Mouse (Mus musculus): Measurements from ENCODE around the gene Clk2.
"Not testable (repeated sequence)": the region's sequence is repeated elsewhere in the genome, so short reads cannot be mapped to it uniquely, and the experiment has no call there.

The Clk2 gene

DNA sequence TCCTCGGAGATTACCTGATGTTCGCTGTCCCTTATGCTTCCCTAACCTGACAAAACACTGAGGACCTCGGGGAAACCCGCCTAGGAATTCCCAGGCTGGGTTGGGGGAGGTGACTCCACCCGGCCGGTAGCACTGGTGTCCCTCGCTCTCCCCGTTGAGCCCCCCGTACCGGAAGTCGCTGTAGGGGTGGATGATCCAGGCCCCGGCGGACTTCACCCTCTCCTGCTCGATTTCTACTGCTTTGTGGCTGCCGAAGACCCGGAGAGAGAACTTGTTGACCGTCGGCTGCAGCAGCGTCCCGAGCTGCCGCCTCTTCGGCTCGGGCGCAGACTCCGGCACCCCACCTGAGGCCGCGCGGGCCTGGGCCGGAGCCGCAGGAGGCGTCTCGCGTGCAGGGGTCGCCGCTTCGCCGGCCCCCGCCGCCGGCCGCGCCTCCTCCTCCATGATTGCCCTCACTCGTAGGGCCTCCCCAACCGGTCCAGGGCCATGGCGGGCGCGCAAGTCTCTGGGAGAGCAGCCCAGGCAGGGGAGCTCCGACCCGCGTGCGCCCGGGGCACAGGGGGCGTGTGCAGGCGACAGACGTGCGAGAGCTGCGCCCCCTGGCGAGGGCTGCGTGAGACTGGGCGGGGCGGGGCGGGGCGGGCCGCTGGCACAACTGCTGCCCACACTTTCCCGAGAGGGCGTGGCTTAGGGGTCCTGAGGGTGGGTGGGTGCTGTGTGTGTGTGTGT, 4.8 kb upstream of the Clk2 start, which contains the start of gene Hcn3:
Gene Hcn3, minus strand, starts transcription at position 581 of the 729 bp plus-strand sequence.
- peak; percentile 88 for DNase-seq (ENCODE audit: low read depth, low spot score)

- not testable (repeated sequence) for DNase-seq (ENCODE audit: low read depth, low spot score)
Measured at GRCm38 (mm10) chr3:89161207-89161606, 3.4 kb upstream of the Clk2 start.

DNA sequence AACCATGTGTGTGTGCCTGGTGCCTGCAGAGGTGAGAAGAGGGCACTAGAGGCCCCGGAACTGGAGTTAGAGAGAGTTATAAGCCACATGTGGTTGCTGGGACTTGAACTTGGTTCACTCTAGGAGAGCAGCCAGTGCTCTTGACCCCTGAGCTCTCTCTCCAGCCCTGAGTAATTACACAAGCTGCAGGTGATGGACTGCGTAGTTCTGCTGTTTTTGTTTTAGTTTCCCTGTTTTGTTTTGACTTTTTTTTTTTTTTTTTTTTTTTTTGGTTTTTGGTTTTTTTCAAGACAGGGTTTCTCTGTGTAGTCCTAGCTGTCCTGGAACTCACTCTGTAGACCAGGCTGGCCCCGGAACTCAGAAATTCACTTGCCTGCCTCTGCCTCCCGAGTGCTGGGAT, 2.8 kb upstream of the Clk2 start:
- no peak for DNase-seq (ENCODE audit: low read depth, low spot score)

DNA sequence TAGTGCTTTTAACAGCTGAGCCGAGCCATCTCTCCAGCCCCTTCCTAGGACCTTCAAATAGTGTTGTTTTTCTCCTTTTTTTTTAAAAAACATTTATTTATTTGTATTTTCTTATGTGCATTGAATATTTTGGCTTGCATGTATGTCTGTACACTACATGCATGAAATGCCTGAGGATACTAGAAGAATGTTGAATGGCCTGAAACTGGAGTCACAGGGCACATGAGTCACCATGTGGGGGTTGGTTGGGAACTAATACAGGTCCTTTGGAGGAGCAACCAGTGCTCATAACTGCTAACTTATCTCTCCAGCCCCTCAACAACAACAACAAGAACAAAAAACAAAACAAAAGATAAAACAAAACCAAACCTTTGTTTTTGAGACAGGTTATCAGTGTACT, 1.5 kb upstream of the Clk2 start:
- no peak for DNase-seq (ENCODE audit: low read depth, low spot score)

DNA sequence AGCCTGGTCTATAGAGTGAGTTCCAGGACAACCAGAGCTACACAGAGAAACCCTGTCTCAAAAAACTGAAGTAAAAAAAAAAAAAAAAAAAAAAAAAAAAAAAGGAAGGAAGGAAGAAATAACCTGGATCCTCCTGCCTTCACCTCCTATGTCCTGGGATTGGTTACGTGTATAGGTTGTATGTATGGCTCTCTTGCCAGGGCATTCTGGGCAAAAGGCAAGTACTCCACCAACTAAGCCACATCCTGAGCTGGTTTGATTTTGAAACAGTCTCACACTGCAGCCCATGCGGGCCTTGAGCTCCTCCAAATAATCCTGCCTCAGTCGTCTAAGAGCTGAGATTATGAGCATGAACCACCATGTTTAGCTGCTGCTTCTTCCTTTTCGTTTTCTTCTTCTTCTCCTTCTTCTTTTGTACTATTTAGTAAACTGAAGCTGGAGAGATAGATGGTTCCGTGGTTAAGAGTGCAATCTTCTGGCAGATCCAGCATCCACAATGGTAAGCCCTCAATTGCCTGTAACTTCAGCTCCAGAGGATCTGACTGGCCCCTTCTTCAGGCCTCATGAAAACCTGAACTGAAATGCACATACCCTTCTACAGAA, 851 bp upstream of the Clk2 start:
- DNase-seq (ENCODE audit: low read depth, low spot score): no peak

DNA sequence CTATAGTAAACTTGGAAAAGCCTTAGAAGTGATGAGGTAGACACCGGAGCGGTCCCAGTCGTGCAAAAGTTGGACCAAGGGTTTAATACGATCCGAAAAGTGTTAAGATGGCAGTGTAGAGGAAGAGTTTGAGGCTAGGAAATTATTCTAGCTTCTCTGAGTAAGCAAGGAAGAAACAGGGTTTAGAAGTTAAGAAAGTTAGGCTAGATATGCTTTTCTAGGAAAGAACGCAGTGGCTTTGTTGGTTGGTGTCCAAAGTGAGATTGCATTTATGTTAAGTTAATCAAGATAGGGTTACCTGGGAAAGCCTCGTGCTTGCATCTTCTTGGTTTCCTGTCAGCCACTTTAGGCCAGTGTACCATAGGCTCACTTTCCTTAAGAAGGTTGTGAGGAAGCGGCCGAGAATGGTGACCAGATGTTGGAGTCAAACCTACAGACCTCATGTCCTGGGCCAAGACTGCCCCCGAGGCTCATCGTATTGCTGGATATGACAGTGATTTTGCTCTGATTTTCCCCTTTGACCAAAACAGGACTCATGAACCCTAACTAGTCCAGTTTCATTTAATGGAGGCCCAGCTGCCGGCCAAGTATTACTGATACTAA, 774 bp downstream of the Clk2 start:
- DNase-seq (ENCODE audit: low read depth, low spot score): no peak

DNA sequence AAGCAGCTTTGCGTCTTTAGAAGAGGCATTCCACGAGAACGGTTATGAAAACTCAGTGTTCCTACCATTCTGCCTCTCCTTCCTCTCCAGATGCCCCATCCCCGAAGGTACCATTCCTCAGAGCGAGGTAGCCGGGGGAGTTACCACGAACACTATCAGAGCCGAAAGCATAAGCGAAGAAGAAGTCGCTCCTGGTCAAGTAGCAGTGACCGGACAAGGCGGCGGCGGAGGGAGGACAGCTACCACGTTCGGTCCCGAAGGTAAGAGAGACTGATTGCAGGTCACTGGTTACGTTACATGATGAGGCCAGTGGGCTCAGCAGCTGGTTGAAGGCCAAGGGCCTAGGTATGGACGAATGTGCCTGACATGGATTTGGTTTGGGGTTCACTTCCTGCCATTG, 2.4 kb downstream of the Clk2 start:
- DNase-seq (ENCODE audit: low read depth, low spot score): no peak

DNA sequence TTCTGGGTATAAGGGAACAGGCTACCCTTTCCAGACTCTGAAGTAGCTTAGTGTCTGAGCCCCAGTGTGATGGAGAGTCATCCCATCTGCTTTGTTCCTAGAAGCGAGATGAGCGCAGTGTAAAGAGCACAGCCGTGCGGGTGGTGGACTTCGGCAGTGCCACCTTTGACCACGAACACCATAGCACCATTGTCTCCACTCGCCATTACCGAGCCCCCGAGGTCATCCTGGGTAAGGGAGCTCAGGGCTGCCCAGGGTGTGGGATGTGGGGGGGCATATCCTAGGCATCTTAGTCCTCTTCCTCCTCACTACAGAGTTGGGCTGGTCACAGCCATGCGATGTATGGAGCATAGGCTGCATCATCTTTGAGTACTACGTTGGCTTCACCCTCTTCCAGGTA, 10.2 kb downstream of the Clk2 start:
- DNase-seq (ENCODE audit: low read depth, low spot score): no peak

DNA sequence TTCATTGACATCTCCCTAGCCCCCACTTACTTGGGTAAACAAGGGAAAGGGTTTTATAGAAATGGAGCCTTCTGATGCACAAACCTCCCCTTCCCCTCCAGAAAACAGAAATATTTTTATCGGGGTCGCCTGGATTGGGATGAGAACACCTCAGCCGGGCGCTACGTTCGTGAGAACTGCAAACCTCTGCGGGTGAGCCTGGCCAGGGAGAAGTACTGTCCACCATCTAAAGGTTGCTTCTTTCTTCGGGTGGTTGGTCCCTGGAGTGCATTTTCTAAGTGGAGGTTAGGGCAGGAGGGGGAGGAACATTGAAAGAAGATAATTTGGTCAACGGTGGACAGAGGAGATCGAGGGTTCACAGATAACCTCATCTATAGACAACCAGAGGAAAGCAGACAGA, 10.9 kb downstream of the Clk2 start:
- DNase-seq (ENCODE audit: low read depth, low spot score): no peak

DNA sequence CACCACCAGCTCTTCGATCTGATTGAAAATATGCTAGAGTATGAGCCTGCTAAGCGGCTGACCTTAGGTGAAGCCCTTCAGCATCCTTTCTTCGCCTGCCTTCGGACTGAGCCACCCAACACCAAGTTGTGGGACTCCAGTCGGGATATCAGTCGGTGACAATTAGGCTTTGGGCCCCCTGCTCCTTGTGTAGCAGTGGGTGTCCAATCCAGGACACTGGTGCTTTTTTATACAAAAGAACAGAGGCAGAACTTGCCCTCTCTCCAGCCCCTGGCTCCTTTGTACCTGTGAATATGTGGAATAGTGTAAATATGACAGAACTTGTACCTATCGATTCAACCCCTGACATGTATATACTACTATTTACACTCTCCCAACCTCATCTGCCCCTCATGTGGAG, 11.8 kb downstream of the Clk2 start:
- no peak for DNase-seq (ENCODE audit: low read depth, low spot score)

DNA sequence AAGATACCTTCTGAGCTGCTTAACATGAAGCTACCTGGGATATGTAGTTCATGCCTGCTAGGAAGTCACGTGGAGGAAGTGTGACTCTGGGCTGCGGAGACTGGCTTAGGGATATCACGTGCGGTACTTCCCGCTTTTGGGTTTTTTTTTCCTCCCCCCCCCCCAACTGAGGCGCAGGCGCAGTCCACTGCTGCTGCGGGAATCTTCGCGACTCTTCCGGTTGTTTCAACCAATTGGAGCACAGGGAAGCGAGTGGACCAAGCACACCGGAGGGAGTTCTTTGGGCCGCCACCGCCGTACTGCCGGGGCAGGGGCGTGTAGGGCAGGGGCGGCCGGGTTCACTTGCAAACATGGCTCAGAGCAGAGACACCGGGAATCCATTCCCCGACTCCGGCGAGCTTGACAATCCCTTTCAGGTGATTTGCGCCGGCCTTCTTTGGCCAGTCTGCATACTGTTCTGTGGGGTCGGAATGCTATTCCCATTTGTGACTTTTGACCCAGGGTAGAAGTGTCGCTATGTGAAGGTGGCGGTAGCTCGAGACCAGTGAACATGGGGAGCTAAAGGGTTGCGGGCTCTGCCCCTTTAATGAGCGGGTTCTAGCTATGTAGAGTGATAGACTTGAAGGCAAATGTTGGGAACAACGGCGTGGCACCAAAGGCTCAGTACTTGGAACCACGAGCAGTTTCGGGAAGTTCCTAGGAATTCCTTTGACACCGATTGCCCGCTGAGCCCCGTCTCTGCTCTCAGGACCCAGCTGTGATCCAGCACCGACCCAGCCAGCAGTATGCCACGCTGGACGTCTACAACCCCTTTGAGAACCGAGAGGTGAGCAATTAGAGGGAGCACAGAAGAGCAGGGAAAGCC, 12.9 kb downstream of the Clk2 start, which contains the start of gene Scamp3:
Gene Scamp3, plus strand, starts transcription at position 232 of the 865 bp plus-strand sequence.
- peak; percentile 99 for DNase-seq (ENCODE audit: low read depth, low spot score)

DNA sequence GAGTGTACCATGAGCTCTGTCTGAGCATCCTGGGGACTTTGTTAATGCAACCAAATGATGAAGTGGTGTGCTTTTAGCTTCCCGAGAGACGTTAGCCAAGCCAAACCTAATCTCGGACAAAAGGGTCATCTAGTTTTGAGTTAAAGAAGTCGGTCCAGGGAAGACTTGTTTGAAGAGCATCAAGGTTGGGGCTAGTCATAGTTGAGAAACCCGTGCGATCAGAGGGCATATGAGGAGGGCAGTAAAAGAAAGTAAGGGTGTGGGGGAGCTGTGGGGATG, 13.5 kb downstream of the Clk2 start:
- DNase-seq (ENCODE audit: low read depth, low spot score): no peak

GRCm38 (mm10) chr3:89179056-89179455, 14.5 kb downstream of the Clk2 start:
- DNase-seq (ENCODE audit: low read depth, low spot score): no peak

- no peak for DNase-seq (ENCODE audit: low read depth, low spot score)
Measured at GRCm38 (mm10) chr3:89181749-89182500, 17.3 kb downstream of the Clk2 start.

- no peak for DNase-seq (ENCODE audit: low read depth, low spot score)
Measured at GRCm38 (mm10) chr3:89182531-89183057, 18.0 kb downstream of the Clk2 start.

- peak; percentile 93 for DNase-seq (ENCODE audit: low read depth, low spot score)
Measured at GRCm38 (mm10) chr3:89183058-89183958, 18.7 kb downstream of the Clk2 start, which contains the start of gene Fam189b. Gene Fam189b (plus strand): TSS chr3:89183143.

DNA sequence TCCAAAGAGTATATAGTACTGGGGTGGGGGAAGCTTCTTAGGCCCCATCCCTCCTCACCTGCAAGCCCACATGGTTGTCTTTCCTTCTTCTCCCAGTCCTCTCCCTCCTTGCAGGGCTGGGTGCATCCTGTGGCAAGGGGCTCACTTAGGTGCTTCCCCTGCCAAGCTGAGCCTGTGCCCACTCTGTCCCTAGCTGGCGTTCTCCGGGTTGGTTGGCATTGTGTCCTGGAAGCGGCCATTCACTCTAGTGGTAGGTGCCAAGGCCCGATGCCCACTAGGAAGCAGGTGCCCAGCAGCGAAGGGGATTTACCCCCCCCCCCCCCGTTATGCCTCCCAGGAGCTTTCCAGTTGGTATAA, 19.3 kb downstream of the Clk2 start:
- no peak for DNase-seq (ENCODE audit: low read depth, low spot score)

GRCm38 (mm10) chr3:89187197-89187596, 22.6 kb downstream of the Clk2 start:
- no peak for DNase-seq (ENCODE audit: low read depth, low spot score)

DNA sequence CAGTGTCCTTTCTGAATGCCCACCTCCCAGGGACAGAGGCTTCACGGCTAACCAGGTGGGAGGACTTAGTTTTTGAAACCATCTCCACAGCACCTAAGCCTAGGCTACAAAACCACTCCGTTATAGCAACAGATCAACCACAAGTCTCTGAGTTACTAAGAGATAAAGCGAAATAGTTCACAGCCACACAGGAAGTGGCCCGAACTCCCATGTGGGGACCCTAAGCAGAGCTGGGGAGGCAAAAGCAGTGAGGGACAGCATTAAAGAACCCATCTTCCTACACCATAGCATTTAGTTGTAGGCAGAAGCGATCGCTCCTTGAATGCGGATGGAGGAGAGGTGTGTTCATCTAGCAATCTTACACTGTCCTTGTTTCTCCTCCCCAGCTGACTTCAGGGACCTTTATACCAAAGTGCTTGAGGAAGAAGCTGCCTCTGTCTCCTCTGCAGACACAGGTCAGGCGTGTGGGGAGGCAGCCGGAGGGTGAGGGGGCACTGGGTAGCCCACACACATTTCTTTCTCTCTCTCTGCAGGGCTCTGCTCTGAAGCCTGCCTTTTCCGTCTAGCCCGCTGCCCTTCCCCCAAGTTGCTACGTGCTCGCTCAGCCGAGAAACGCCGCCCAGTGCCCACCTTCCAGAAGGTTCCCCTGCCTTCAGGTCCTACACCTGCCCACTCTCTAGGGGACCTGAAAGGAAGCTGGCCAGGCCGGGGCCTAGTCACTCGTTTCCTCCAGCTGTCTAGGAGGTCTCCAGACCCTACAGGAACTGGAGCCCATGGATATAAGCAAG, 23.3 kb downstream of the Clk2 start:
- no peak for DNase-seq (ENCODE audit: low read depth, low spot score)

Data from ES-CJ7 (cell line).